Mouse (Mus musculus) CH12.LX (cell line): Measurements from ENCODE around the gene Ndufa9.

Source experiments
- CHD2 ChIP-seq: IDR thresholded peaks from 2 replicates; pipeline ENCODE4 v1.6.1; 2011; ENCODE audit warnings: low read length, improper control_type of control experiment
- CTCF ChIP-seq, 2 experiments: IDR thresholded peaks in 1 of 2; conservative IDR thresholded peaks in 1 of 2; 2 replicates each; pipeline ENCODE4 v1.5.1; 2011 to 2012; ENCODE audit warnings: low read depth in 2 of 2, low read length in 2 of 2, improper control_type of control experiment in 1 of 2, inconsistent platforms in 1 of 2, mild to moderate bottlenecking in 1 of 2, moderate library complexity in 1 of 2
- EP300 ChIP-seq: IDR thresholded peaks from 2 replicates; pipeline ENCODE4 v1.6.1; 2011; ENCODE audit warnings: low read length, improper control_type of control experiment
- ETS1 ChIP-seq: conservative IDR thresholded peaks from 2 replicates; pipeline ENCODE4 v1.6.1; 2012; ENCODE audit warnings: low read depth, mild to moderate bottlenecking, inconsistent platforms, low read length, improper control_type of control experiment, moderate library complexity
- HCFC1 ChIP-seq: IDR thresholded peaks from 2 replicates; pipeline ENCODE4 v1.6.1; 2012; ENCODE audit warnings: low read depth, mild to moderate bottlenecking, inconsistent platforms, low read length, improper control_type of control experiment
- JUND ChIP-seq: conservative IDR thresholded peaks from 2 replicates; pipeline ENCODE4 v1.6.1; 2011; ENCODE audit warnings: low read depth, low read length, improper control_type of control experiment
- MAFK ChIP-seq: IDR thresholded peaks from 2 replicates; pipeline ENCODE4 v1.6.1; 2011; ENCODE audit warnings: low read length, improper control_type of control experiment; ENCODE audit not compliant: insufficient replicate concordance
- MEF2A ChIP-seq: IDR thresholded peaks from 2 replicates; pipeline ENCODE4 v1.6.1; 2014; ENCODE audit warnings: low read depth, mild to moderate bottlenecking, inconsistent platforms, low read length, improper control_type of control experiment, borderline replicate concordance
- NRF1 ChIP-seq: IDR thresholded peaks from 2 replicates; pipeline ENCODE4 v1.6.1; 2014; ENCODE audit warnings: low read depth, mild to moderate bottlenecking, inconsistent platforms, low read length, improper control_type of control experiment, moderate library complexity
- POLR2A ChIP-seq: IDR thresholded peaks from 2 replicates; pipeline ENCODE4 v1.6.1; 2011; ENCODE audit warnings: low read depth, mild to moderate bottlenecking, improper control_type of control experiment, low read length
- SIN3A ChIP-seq: IDR thresholded peaks from 2 replicates; pipeline ENCODE4 v1.6.1; 2012; ENCODE audit warnings: low read length, improper control_type of control experiment, inconsistent platforms
- USF2 ChIP-seq: conservative IDR thresholded peaks from 2 replicates; pipeline ENCODE4 v1.6.1; 2011; ENCODE audit warnings: low read depth, low read length, improper control_type of control experiment

DNA sequence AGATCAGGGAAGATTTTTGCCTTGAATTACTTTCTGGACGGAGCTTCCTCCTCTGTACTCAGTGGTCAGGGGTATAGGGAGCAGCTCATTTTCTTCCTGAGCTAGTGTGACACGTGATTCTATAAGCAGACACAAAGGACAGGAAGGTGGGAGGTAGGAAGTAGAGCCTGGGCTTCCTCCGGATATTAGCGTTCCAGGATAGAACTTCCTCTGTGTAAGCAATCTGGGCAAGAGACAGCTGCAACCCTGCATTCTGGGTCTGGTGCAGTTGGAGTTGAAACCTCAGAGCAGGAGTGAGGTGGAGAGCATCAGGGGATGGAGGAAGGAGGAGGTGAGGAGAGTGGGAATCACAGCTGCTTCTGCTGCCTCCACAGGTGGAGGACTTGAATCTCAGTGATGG is 40.8 kb downstream of the Ndufa9 start:
- TF ChIP-seq CTCF (conservative IDR thresholded peaks at IDR 0.05 in 1 of 2, IDR thresholded peaks at IDR 0.05 in 1 of 2; ENCODE audit: low read depth in 2 of 2, low read length in 2 of 2) (no peak), HCFC1 (no peak), EP300 (no peak), NRF1 (no peak), POLR2A (no peak), MAFK (no peak), JUND (no peak), USF2 (no peak), ETS1 (no peak), MEF2A (no peak), CHD2 (no peak), SIN3A (no peak)
